Mouse (Mus musculus) C2C12 (cell line): ENCODE data around the gene Magi1.

ENCODE experiments used
- CTCF ChIP-seq: IDR thresholded peaks from one replicate; pipeline ENCODE4 v1.5.1; 2011; ENCODE audit not compliant: control insufficient read depth, insufficient read depth, insufficient read length
- MYOD1 ChIP-seq: IDR thresholded peaks from one replicate; pipeline ENCODE4 v1.6.1; 2011; ENCODE audit warnings: low read depth; ENCODE audit not compliant: control insufficient read depth, insufficient read length

GRCm38 (mm10) chr6:94145430-94146205 is 138.1 kb downstream of the Magi1 start:
- TF ChIP-seq CTCF: no peak
- TF ChIP-seq MYOD1: no peak
